Comparison of ENCODE assay signal across 24 mouse cellular contexts in genomic region chr7:119764377-119764776, GRCm38 (mm10). TPM values are rescaled to one million over a fixed set of nuclear protein-coding genes. Genes with fewer than 3 reads are reported as not detected.
"Had no signal": no experiment of that assay in that cellular context is flagged by ENCODE, and none has a peak within 500 bp of the region (broad histone marks: within the 10 kb centered on the region; RNA-seq: fewer than 3 reads in every experiment).

No protein-coding gene starts in this region.

- H3K4me1 ChIP-seq: lung, embryonic 15.5 days; megakaryocyte, embryonic 14.5 days; midbrain, embryonic 10.5 days; midbrain, embryonic 12.5 days; neural tube, embryonic 13.5 days; neural tube, embryonic 15.5 days had no signal

- H3K9ac ChIP-seq: liver, postnatal 0 days; lung, embryonic 15.5 days; midbrain, embryonic 12.5 days; neural tube, embryonic 13.5 days; neural tube, embryonic 15.5 days had no signal

- H3K36me3 ChIP-seq: lung, embryonic 15.5 days; midbrain, embryonic 10.5 days; midbrain, embryonic 12.5 days; neural tube, embryonic 13.5 days; neural tube, embryonic 15.5 days had no signal

- DNase-seq: liver, postnatal 0 days; lung, adult 2 months; lung, postnatal 14 days; lung, postnatal 36 days; midbrain, embryonic 14.5 days; retina, postnatal 1 day; right cerebral cortex, adult 18-20 months; right cerebral cortex, postnatal 25 days; right cerebral cortex, postnatal 4 days; spleen, adult 18-20 months; thymus, adult 18-20 months; thymus, postnatal 14 days; thymus, postnatal 36 days had no signal

- H3K27me3 ChIP-seq: lung, embryonic 15.5 days; midbrain, embryonic 12.5 days; neural tube, embryonic 13.5 days; neural tube, embryonic 15.5 days had no signal

- ATAC-seq: liver, postnatal 0 days; lung, postnatal 0 days; midbrain, embryonic 16.5 days had no signal

- H3K9me3 ChIP-seq: lung, embryonic 15.5 days; megakaryocyte, embryonic 14.5 days; midbrain, embryonic 10.5 days; midbrain, embryonic 12.5 days; neural tube, embryonic 13.5 days; neural tube, embryonic 15.5 days had no signal

- H3K4me2 ChIP-seq: lung, embryonic 15.5 days; midbrain, embryonic 12.5 days; neural tube, embryonic 13.5 days; neural tube, embryonic 15.5 days had no signal

- H3K4me3 ChIP-seq: lung, embryonic 15.5 days; megakaryocyte, embryonic 14.5 days; midbrain, embryonic 10.5 days; midbrain, embryonic 12.5 days; myocyte; neural tube, embryonic 13.5 days; neural tube, embryonic 15.5 days had no signal

- H3K27ac ChIP-seq: lung, embryonic 15.5 days; macrophage; midbrain, embryonic 10.5 days; midbrain, embryonic 12.5 days; neural tube, embryonic 13.5 days; neural tube, embryonic 15.5 days had no signal

RNA-seq across cellular contexts. Expression of gene Acsm3, which starts 3.7 kb away (rescaled TPM):
- total RNA-seq: megakaryocyte progenitor cell, adult 5-6 weeks had no signal
- polyA plus RNA-seq: lung, postnatal 0 days; macrophage; midbrain, embryonic 16.5 days; neural tube, embryonic 15.5 days had no signal
